Mouse (Mus musculus): ENCODE data around the gene Brd4. TPM values are rescaled to one million over a fixed set of nuclear protein-coding genes. Genes with fewer than 3 reads are reported as not detected.
A peak's percentile ranks its signal among the peaks of the same experiment; 100 is the strongest.

The Brd4 gene
- polyA plus RNA-seq, 1 experiment: not detected

- Histone ChIP-seq H3K4me3 (ENCODE audit: insufficient read depth, low read depth, low read length) (no peak overlapping the region), H3K4me1 (ENCODE audit: control insufficient read depth, insufficient read depth, low read length) (peaks cover 16% of the 10 kb centered on the region), H3K27ac (ENCODE audit: insufficient read depth, low read depth, low read length) (no peak overlapping the region)
- 88% methylated on average over 2 of the region's 2 CpGs for WGBS
- TF ChIP-seq CTCF (IDR thresholded peaks at IDR 0.05; ENCODE audit: insufficient read depth, low read depth, low read length): no peak
- no peak for TF ChIP-seq POLR2A (IDR thresholded peaks at IDR 0.05; ENCODE audit: insufficient read depth, low read depth, low read length)
Observed at GRCm38 (mm10) chr17:32199796-32200195, 84.7 kb downstream of the Brd4 start.

GRCm38 (mm10) chr17:32197156-32197555, 87.4 kb downstream of the Brd4 start:
- TF ChIP-seq CTCF (IDR thresholded peaks at IDR 0.05; ENCODE audit: insufficient read depth, low read depth, low read length) (no peak), POLR2A (IDR thresholded peaks at IDR 0.05; ENCODE audit: insufficient read depth, low read depth, low read length) (no peak)
- no peak overlapping the region for H3K4me3 ChIP-seq (ENCODE audit: insufficient read depth, low read depth, low read length)
- H3K27ac ChIP-seq (ENCODE audit: insufficient read depth, low read depth, low read length): no peak overlapping the region
- 61% methylated on average over 14 of the region's 14 CpGs for WGBS
- H3K4me1 ChIP-seq (ENCODE audit: control insufficient read depth, insufficient read depth, low read length): peaks cover 8% of the 10 kb centered on the region

GRCm38 (mm10) chr17:32195725-32196124, 88.8 kb downstream of the Brd4 start:
- TF ChIP-seq POLR2A (IDR thresholded peaks at IDR 0.05; ENCODE audit: insufficient read depth, low read depth, low read length): no peak
- no peak for TF ChIP-seq CTCF (IDR thresholded peaks at IDR 0.05; ENCODE audit: insufficient read depth, low read depth, low read length)
- H3K4me1 ChIP-seq (ENCODE audit: control insufficient read depth, insufficient read depth, low read length): 0 out of 2 replicates have a peak, but pooled peaks cover under 1% of the 10 kb centered on the region
- no peak overlapping the region for H3K4me3 ChIP-seq (ENCODE audit: insufficient read depth, low read depth, low read length)
- no peak overlapping the region for H3K27ac ChIP-seq (ENCODE audit: insufficient read depth, low read depth, low read length)
- 89% methylated on average over 5 of the region's 5 CpGs for WGBS

- 88% methylated on average over 5 of the region's 5 CpGs for whole genome bisulfite sequencing
Observed at GRCm38 (mm10) chr17:32193010-32193409, 91.5 kb downstream of the Brd4 start.

GRCm38 (mm10) chr17:32189850-32190249, 94.7 kb downstream of the Brd4 start:
- Histone ChIP-seq H3K27ac (ENCODE audit: insufficient read depth, low read depth, low read length) (no peak overlapping the region), H3K4me1 (ENCODE audit: control insufficient read depth, insufficient read depth, low read length) (peaks cover 12% of the 10 kb centered on the region), H3K4me3 (ENCODE audit: insufficient read depth, low read depth, low read length) (no peak overlapping the region)
- WGBS: 26% methylated on average over 5 of the region's 5 CpGs
- no peak for TF ChIP-seq CTCF (IDR thresholded peaks at IDR 0.05; ENCODE audit: insufficient read depth, low read depth, low read length)

More at GRCm38 (mm10) chr17:32193010-32193409, 91.5 kb downstream of the Brd4 start:
- H3K4me1 ChIP-seq (ENCODE audit: control insufficient read depth, insufficient read depth, low read length): peaks cover 12% of the 10 kb centered on the region
- TF ChIP-seq CTCF (IDR thresholded peaks at IDR 0.05; ENCODE audit: insufficient read depth, low read depth, low read length) (no peak), POLR2A (IDR thresholded peaks at IDR 0.05; ENCODE audit: insufficient read depth, low read depth, low read length) (no peak)
- no peak overlapping the region for H3K27ac ChIP-seq (ENCODE audit: insufficient read depth, low read depth, low read length)
- no peak overlapping the region for H3K4me3 ChIP-seq (ENCODE audit: insufficient read depth, low read depth, low read length)

- H3K27ac ChIP-seq (ENCODE audit: insufficient read depth, low read depth, low read length): no peak within 1 kb of the TSS
- WGBS: 8% methylated on average over 42 of the region's 42 CpGs
- peaks cover 12% of the 10 kb centered on the region for H3K4me1 ChIP-seq (ENCODE audit: control insufficient read depth, insufficient read depth, low read length)
- peak within 1 kb of the TSS; percentile 31 for H3K4me3 ChIP-seq (ENCODE audit: insufficient read depth, low read depth, low read length)
- no peak for TF ChIP-seq POLR2A (IDR thresholded peaks at IDR 0.05; ENCODE audit: insufficient read depth, low read depth, low read length)
- no peak for TF ChIP-seq CTCF (IDR thresholded peaks at IDR 0.05; ENCODE audit: insufficient read depth, low read depth, low read length)
Observed at GRCm38 (mm10) chr17:32188863-32189636, 95.5 kb downstream of the Brd4 start, which contains the start of gene Ephx3. Gene Ephx3, minus strand, starts transcription at chr17:32189549.

- WGBS: 43% methylated on average over 8 of the region's 8 CpGs
- TF ChIP-seq CTCF (IDR thresholded peaks at IDR 0.05; ENCODE audit: insufficient read depth, low read depth, low read length): no peak
- TF ChIP-seq POLR2A (IDR thresholded peaks at IDR 0.05; ENCODE audit: insufficient read depth, low read depth, low read length): no peak
- Histone ChIP-seq H3K27ac (ENCODE audit: insufficient read depth, low read depth, low read length) (no peak overlapping the region), H3K4me3 (ENCODE audit: insufficient read depth, low read depth, low read length) (no peak overlapping the region), H3K4me1 (ENCODE audit: control insufficient read depth, insufficient read depth, low read length) (no peaks in the 10 kb centered on the region; the same call in 1 of the 2 replicates)
Observed at GRCm38 (mm10) chr17:32183017-32183416, 101.5 kb downstream of the Brd4 start.

GRCm38 (mm10) chr17:32179621-32180491, 104.7 kb downstream of the Brd4 start:
- Histone ChIP-seq H3K4me3 (ENCODE audit: insufficient read depth, low read depth, low read length) (no peak overlapping the region), H3K4me1 (ENCODE audit: control insufficient read depth, insufficient read depth, low read length) (no peaks in the 10 kb centered on the region; the same call in 1 of the 2 replicates), H3K27ac (ENCODE audit: insufficient read depth, low read depth, low read length) (no peak overlapping the region)
- TF ChIP-seq POLR2A (IDR thresholded peaks at IDR 0.05; ENCODE audit: insufficient read depth, low read depth, low read length) (no peak), CTCF (IDR thresholded peaks at IDR 0.05; ENCODE audit: insufficient read depth, low read depth, low read length) (no peak)
- 51% methylated on average over 11 of the region's 11 CpGs for WGBS

GRCm38 (mm10) chr17:32176919-32177318, 107.6 kb downstream of the Brd4 start:
- TF ChIP-seq POLR2A (IDR thresholded peaks at IDR 0.05; ENCODE audit: insufficient read depth, low read depth, low read length) (no peak), CTCF (IDR thresholded peaks at IDR 0.05; ENCODE audit: insufficient read depth, low read depth, low read length) (no peak)
- Histone ChIP-seq H3K27ac (ENCODE audit: insufficient read depth, low read depth, low read length) (no peak overlapping the region), H3K4me3 (ENCODE audit: insufficient read depth, low read depth, low read length) (no peak overlapping the region), H3K4me1 (ENCODE audit: control insufficient read depth, insufficient read depth, low read length) (no peaks in the 10 kb centered on the region)
- 93% methylated on average over 4 of the region's 4 CpGs for WGBS

All from olfactory bulb, adult 2 months (tissue).